Mouse (Mus musculus): ENCODE results near the gene Zdhhc14.

DNA sequence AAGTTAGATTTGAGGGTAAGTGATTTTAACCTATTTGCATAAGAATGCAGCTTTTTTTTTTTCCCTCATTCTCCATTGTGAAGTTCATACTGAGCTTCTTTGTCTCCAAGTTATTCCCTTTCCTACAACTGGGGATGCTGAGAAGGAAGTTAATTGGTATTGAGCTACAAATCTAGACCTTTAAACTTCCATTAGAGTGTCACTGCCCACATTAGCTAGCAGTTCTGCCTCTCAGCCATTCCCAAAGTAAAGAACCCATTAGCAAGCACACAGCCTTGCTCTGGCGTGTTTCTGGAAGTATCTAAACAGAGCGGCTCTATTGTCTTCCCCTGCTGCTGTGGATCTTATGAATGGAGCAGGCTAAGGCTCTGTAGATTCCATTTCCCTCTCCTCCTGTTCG is 220.8 kb downstream of the Zdhhc14 start:
- TF ChIP-seq CTCF (IDR thresholded peaks at IDR 0.05; ENCODE audit: borderline replicate concordance, insufficient read depth, low read depth, low read length) (no peak), POLR2A (IDR thresholded peaks at IDR 0.05; ENCODE audit: borderline replicate concordance, insufficient read depth, low read length) (no peak)

Data from cerebellum, adult 2 months (tissue).